Mouse (Mus musculus) cortical plate, adult 2 months (tissue): ENCODE results near the gene Plod1.

Experiments used
- CTCF ChIP-seq: fragments of 200-500 bp; IDR thresholded peaks from 2 replicates; pipeline ENCODE4 v1.5.1; 2011; ENCODE audit warnings: mild to moderate bottlenecking, control low read depth, low read length; ENCODE audit not compliant: insufficient read depth; ENCODE audit errors: extremely low read depth
- POLR2A ChIP-seq: fragments of 200-500 bp; IDR thresholded peaks from 2 replicates; pipeline ENCODE4 v1.6.1; 2011; ENCODE audit warnings: mild to moderate bottlenecking, low read length, control low read depth; ENCODE audit not compliant: insufficient read depth; ENCODE audit errors: extremely low read depth

- TF ChIP-seq CTCF (no peak), POLR2A (no peak)
These were observed 42.9 kb upstream of the Plod1 start for GRCm38 (mm10) chr4:147979441-147979860.
